Comparison of ENCODE assay signal across 8 mouse cellular contexts in genomic region chr7:49923376-49923775, GRCm38 (mm10). TPM values are rescaled to one million over a fixed set of nuclear protein-coding genes. Genes with fewer than 3 reads are reported as not detected.
DNase-seq lines count a peak whose midpoint lies in the region; ATAC-seq and TF ChIP-seq lines count a peak whose summit lies in the region.

No protein-coding gene starts in this region.

- WGBS in forebrain, embryonic 15.5 days: under 1% methylated on average over 13 of the region's 13 CpGs
- 2% methylated on average over 13 of the region's 13 CpGs for WGBS in lung, adult 2 months

- intact Hi-C loops in heart, postnatal 25 days (cut with DNase I): loop anchor here (2.0 to 5.0 kb wide), 2 partner anchors 145 to 306 kb away; partner anchors contain the start of gene Prmt3

- H3K9me3 ChIP-seq in E14TG2a.4 (ENCODE audit: low read length): peaks cover 6% of the 10 kb centered on the region
- no peaks in the 10 kb centered on the region for H3K9me3 ChIP-seq in forebrain, embryonic 15.5 days

- TF ChIP-seq CTCF in E14TG2a.4 (conservative IDR thresholded peaks at IDR 0.05; ENCODE audit: low read length): peak; percentile 99
- TF ChIP-seq CTCF in lung, adult 2 months (IDR thresholded peaks at IDR 0.05; ENCODE audit: insufficient read depth, low read length): peak; percentile 99

- no peak overlapping the region for H3K4me3 ChIP-seq in E14TG2a.4 (replicated peaks; ENCODE audit: low read length)
- peak overlapping the region; percentile 15; the same call in 1 of the 2 replicates for H3K4me3 ChIP-seq in forebrain, embryonic 15.5 days
- no peak overlapping the region for H3K4me3 ChIP-seq in lung, adult 2 months (replicated peaks; ENCODE audit: extremely low read depth, low read depth, low read length)

- H3K27ac ChIP-seq in forebrain, embryonic 15.5 days (replicated peaks): no peak overlapping the region

- peaks cover 25% of the 10 kb centered on the region for H3K27me3 ChIP-seq in E14TG2a.4 (ENCODE audit: insufficient read depth, low read length)
- H3K27me3 ChIP-seq in forebrain, embryonic 15.5 days: peaks cover 73% of the 10 kb centered on the region

- no peak for TF ChIP-seq POLR2A in lung, adult 2 months (IDR thresholded peaks at IDR 0.05; ENCODE audit: borderline replicate concordance, extremely low read depth, low read depth, low read length)

- H3K36me3 ChIP-seq in E14TG2a.4 (ENCODE audit: insufficient read depth, low read length): no peaks in the 10 kb centered on the region
- no peaks in the 10 kb centered on the region for H3K36me3 ChIP-seq in forebrain, embryonic 15.5 days

- peak; percentile 87 for ATAC-seq in cerebellum, adult (ENCODE audit: insufficient number of reproducible peaks, low FRiP score, low TSS enrichment)
- ATAC-seq in forebrain, embryonic 15.5 days (replicated peaks): peak; percentile 83
- peak; percentile 84 for ATAC-seq in neutrophil, adult 5-6 weeks (ENCODE audit: extremely low read depth, insufficient number of reproducible peaks, low FRiP score, poor library complexity, severe bottlenecking)

- H3K4me1 ChIP-seq in E14TG2a.4 (replicated peaks; ENCODE audit: low read depth, low read length): peaks cover 21% of the 10 kb centered on the region
- peaks cover 7% of the 10 kb centered on the region for H3K4me1 ChIP-seq in forebrain, embryonic 15.5 days
- no peaks in the 10 kb centered on the region for H3K4me1 ChIP-seq in lung, adult 2 months (ENCODE audit: control insufficient read depth, insufficient read depth, low read length)

- peak; percentile 44 for DNase-seq in heart, postnatal 25 days (ENCODE audit: low spot score)
- DNase-seq in layer of hippocampus, adult 18-20 months (ENCODE audit: low spot score in 2 of 2): peak; percentile 82 to 93
- DNase-seq in lung, adult 2 months: peak; percentile 69
- DNase-seq in testis, postnatal 14 days (ENCODE audit: low spot score): peak; percentile 68

- H3K9ac ChIP-seq in forebrain, embryonic 15.5 days (replicated peaks): no peak overlapping the region

- peak overlapping the region; percentile 23 for H3K4me2 ChIP-seq in forebrain, embryonic 15.5 days (replicated peaks)

RNA-seq across cellular contexts. Expression of gene Slc6a5, which starts 13.4 kb away (rescaled TPM):
- not detected in 2 replicates for polyA plus RNA-seq in forebrain, embryonic 15.5 days (2015; fragmentation: Nextera tagmentation; extraction: Ambion mirVana)
- not detected for total RNA-seq in heart, postnatal 25 days (2021)
- under 1 TPM; 0.05 to 0.07 TPM for total RNA-seq in layer of hippocampus, adult 18-20 months (2021)
- not detected in 2 replicates for polyA plus RNA-seq in lung, adult 2 months (2012; rRNA removed)
- not detected in 2 replicates for total RNA-seq in neutrophil, adult 5-6 weeks (2017)

RNA-seq across cellular contexts. Expression of gene Nell1, which starts 51.3 kb away (rescaled TPM):
- polyA plus RNA-seq in forebrain, embryonic 15.5 days (2015; fragmentation: Nextera tagmentation; extraction: Ambion mirVana): 8.6 and 10.3 TPM in 2 replicates
- total RNA-seq in heart, postnatal 25 days (2021): not detected
- 10 to 100 TPM; 46.5 to 53.6 TPM for total RNA-seq in layer of hippocampus, adult 18-20 months (2021)
- polyA plus RNA-seq in lung, adult 2 months (2012; rRNA removed): 0.20 and 0.28 TPM in 2 replicates
- not detected in 2 replicates for total RNA-seq in neutrophil, adult 5-6 weeks (2017)

Comparison
In these comparisons a context has a peak if more than half of its experiments do, and no peak if none do; other contexts are left out.
1. RNA of gene Nell1, which starts 51.3 kb away (total RNA-seq): 46.5 to 53.6 TPM in layer of hippocampus, adult 18-20 months; not detected in heart, postnatal 25 days and not detected in neutrophil, adult 5-6 weeks; every median in the first group is over 10 times any median in the second.
2. Peak in every context shown above with its lines, with median percentiles within 50 percentile points of each other: ATAC-seq and DNase-seq.